Mouse (Mus musculus) megakaryocyte progenitor cell, adult 5-6 weeks (primary cell): ENCODE measurements around the gene 0610010K14Rik. TPM values are rescaled to one million over a fixed set of nuclear protein-coding genes. Genes with fewer than 3 reads are reported as not detected.

Source experiments
- ATAC-seq: replicated peaks from 2 replicates; pipeline ENCODE4 v1.8.0; 2016; ENCODE audit warnings: mild to moderate bottlenecking, moderate TSS enrichment, inconsistent platforms; ENCODE audit not compliant: poor library complexity
- total RNA-seq, 2 experiments: library from RNA; stranded (forward) in 1 of 2; stranded (reverse) in 1 of 2; fragments of 157-497, 149-512 nt in 1 of 2; fragments of 200-1000 nt in 1 of 2; gene quantifications; 2 replicates each; pipeline versions ENCODE4 v1.2.3 to v1.2.4; 2015 to 2017

Gene 0610010K14Rik
- total RNA-seq, 2 experiments from 2014 or later, result 24.4 to 73.4 TPM

DNA sequence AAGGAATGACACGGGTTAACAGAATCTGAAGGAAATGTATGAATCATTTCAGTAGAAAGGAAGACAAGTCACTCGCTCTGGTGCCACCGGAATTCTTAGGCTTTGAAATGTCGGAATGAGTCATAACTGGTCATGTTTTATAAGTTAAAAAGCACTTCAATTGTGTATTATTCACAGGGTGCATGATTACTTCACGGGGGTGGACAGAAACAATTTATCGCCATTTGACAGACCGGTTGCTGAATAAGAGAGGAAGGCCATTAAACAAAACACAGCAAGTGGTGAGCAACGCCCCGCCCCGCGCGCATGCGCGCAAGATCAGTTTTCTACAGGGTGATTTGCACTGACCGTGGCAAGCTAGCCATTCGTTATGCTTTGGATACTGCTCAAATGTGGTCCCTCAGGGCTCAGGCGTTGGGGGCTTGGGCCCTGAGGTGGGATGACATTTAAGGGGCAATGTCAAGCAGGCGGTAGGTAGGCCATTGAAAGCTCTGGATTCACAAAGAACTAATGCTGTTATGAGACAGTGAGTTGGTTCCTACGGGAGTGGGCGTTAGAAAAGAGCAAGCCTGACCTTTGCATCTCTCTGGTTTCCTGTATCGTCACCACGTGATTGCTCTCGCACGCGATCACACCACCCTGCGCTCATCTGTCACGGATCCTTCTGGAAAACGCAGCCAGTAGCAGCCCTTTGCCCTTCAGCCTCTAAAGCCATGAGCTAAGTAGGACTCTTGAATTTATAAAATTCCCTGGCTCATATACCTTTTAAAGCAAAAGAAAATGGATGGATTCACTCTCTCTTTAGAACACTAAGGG lies 48.2 kb downstream of the 0610010K14Rik start:
- ATAC-seq, result no peak

Other genes starting within 250 kb of the 0610010K14Rik start
- gene Gabarap, start 246.8 kb downstream of the 0610010K14Rik start, total RNA-seq (2015), result 387 and 444 TPM in 2 replicates
- gene Gabarap, start 246.8 kb downstream of the 0610010K14Rik start, total RNA-seq (2017), result 242 and 274 TPM in 2 replicates
- 34.5 and 37.9 TPM in 2 replicates for gene Phf23, start 242.1 kb downstream of the 0610010K14Rik start, total RNA-seq (2015)
- gene Phf23, start 242.1 kb downstream of the 0610010K14Rik start, total RNA-seq (2017), result 31.7 and 40.0 TPM in 2 replicates
- gene Dvl2, start 237.3 kb downstream of the 0610010K14Rik start, total RNA-seq (2015), result 9.5 and 9.8 TPM in 2 replicates
- gene Dvl2, start 237.3 kb downstream of the 0610010K14Rik start, total RNA-seq (2017), result 9.5 and 14.7 TPM in 2 replicates
- gene Acadvl, start 222.5 kb downstream of the 0610010K14Rik start, total RNA-seq (2015), result 28.7 and 45.7 TPM in 2 replicates
- gene Acadvl, start 222.5 kb downstream of the 0610010K14Rik start, total RNA-seq (2017), result 43.6 and 49.1 TPM in 2 replicates
- gene Dlg4, start 221.0 kb downstream of the 0610010K14Rik start, total RNA-seq (2015), result 5.8 and 6.7 TPM in 2 replicates
- gene Dlg4, start 221.0 kb downstream of the 0610010K14Rik start, total RNA-seq (2017), result 3.8 and 4.1 TPM in 2 replicates
- gene Asgr1, start 183.8 kb downstream of the 0610010K14Rik start, total RNA-seq (2015), result not detected in 2 replicates
- gene Asgr1, start 183.8 kb downstream of the 0610010K14Rik start, total RNA-seq (2017), result not detected in 2 replicates
- gene Asgr2, start 145.3 kb downstream of the 0610010K14Rik start, total RNA-seq (2015), result not detected in 2 replicates
- 0.62 TPM in 1 of 2 replicates, not detected in the other for gene Asgr2, start 145.3 kb downstream of the 0610010K14Rik start, total RNA-seq (2017)
- 25.7 and 30.7 TPM in 2 replicates for gene Mgl2, start 107.6 kb downstream of the 0610010K14Rik start, total RNA-seq (2015)
- 29.3 and 36.6 TPM in 2 replicates for gene Mgl2, start 107.6 kb downstream of the 0610010K14Rik start, total RNA-seq (2017)
- gene Clec10a, start 81.7 kb downstream of the 0610010K14Rik start, total RNA-seq (2015), result 4.4 and 6.0 TPM in 2 replicates
- 7.4 and 7.5 TPM in 2 replicates for gene Clec10a, start 81.7 kb downstream of the 0610010K14Rik start, total RNA-seq (2017)
- not detected in 2 replicates for gene Slc16a11, start 25.2 kb downstream of the 0610010K14Rik start, total RNA-seq (2015)
- gene Slc16a11, start 25.2 kb downstream of the 0610010K14Rik start, total RNA-seq (2017), result not detected in 2 replicates
- gene Slc16a13, start 16.9 kb downstream of the 0610010K14Rik start, total RNA-seq (2015), result 4.4 and 7.0 TPM in 2 replicates
- gene Slc16a13, start 16.9 kb downstream of the 0610010K14Rik start, total RNA-seq (2017), result 2.5 and 4.6 TPM in 2 replicates
- 0.17 TPM in 1 of 2 replicates, not detected in the other for gene Bcl6b, start 8.1 kb downstream of the 0610010K14Rik start, total RNA-seq (2015)
- gene Bcl6b, start 8.1 kb downstream of the 0610010K14Rik start, total RNA-seq (2017), result not detected in 2 replicates
- gene Gm21988, start 1.9 kb upstream of the 0610010K14Rik start, total RNA-seq (2015), result 3.4 and 4.1 TPM in 2 replicates
- gene Gm21988, start 1.9 kb upstream of the 0610010K14Rik start, total RNA-seq (2017), result 0.10 and 2.4 TPM in 2 replicates
- 134 and 151 TPM in 2 replicates for gene Rnasek, start 1.9 kb upstream of the 0610010K14Rik start, total RNA-seq (2015)
- 19.3 and 29.4 TPM in 2 replicates for gene Rnasek, start 1.9 kb upstream of the 0610010K14Rik start, total RNA-seq (2017)
- gene Alox12, start 17.4 kb upstream of the 0610010K14Rik start, total RNA-seq (2015), result 0.27 TPM in 1 of 2 replicates, not detected in the other
- not detected in 2 replicates for gene Alox12, start 17.4 kb upstream of the 0610010K14Rik start, total RNA-seq (2017)
- gene Alox12e, start 84.7 kb upstream of the 0610010K14Rik start, total RNA-seq (2015), result 0.39 TPM in 1 of 2 replicates, not detected in the other
- not detected in 2 replicates for gene Alox12e, start 84.7 kb upstream of the 0610010K14Rik start, total RNA-seq (2017)
- 1.4 and 1.6 TPM in 2 replicates for gene Alox15, start 114.1 kb upstream of the 0610010K14Rik start, total RNA-seq (2015)
- 1.2 TPM in 2 replicates for gene Alox15, start 114.1 kb upstream of the 0610010K14Rik start, total RNA-seq (2017)
- gene Pelp1, start 172.1 kb upstream of the 0610010K14Rik start, total RNA-seq (2015), result 27.1 and 28.4 TPM in 2 replicates
- gene Pelp1, start 172.1 kb upstream of the 0610010K14Rik start, total RNA-seq (2017), result 9.5 and 16.8 TPM in 2 replicates
- gene Arrb2, start 194.7 kb upstream of the 0610010K14Rik start, total RNA-seq (2015), result 43.9 and 47.7 TPM in 2 replicates
- gene Arrb2, start 194.7 kb upstream of the 0610010K14Rik start, total RNA-seq (2017), result 31.4 and 48.0 TPM in 2 replicates
- gene Med11, start 214.0 kb upstream of the 0610010K14Rik start, total RNA-seq (2015), result 36.7 and 37.1 TPM in 2 replicates
- 37.0 and 40.2 TPM in 2 replicates for gene Med11, start 214.0 kb upstream of the 0610010K14Rik start, total RNA-seq (2017)
- gene Zmynd15, start 221.5 kb upstream of the 0610010K14Rik start, total RNA-seq (2015), result not detected in 2 replicates
- 0.25 TPM in 1 of 2 replicates, not detected in the other for gene Zmynd15, start 221.5 kb upstream of the 0610010K14Rik start, total RNA-seq (2017)
- 0.29 and 0.67 TPM in 2 replicates for gene Cxcl16, start 222.1 kb upstream of the 0610010K14Rik start, total RNA-seq (2015)
- 0.24 TPM in 1 of 2 replicates, not detected in the other for gene Cxcl16, start 222.1 kb upstream of the 0610010K14Rik start, total RNA-seq (2017)